Mouse (Mus musculus) liver, postnatal 0 days (tissue): Measurements from ENCODE around the gene Ccdc12.

Source experiments
- CTCF ChIP-seq: sonication (generic); IDR thresholded peaks from 2 replicates; pipeline ENCODE4 v1.5.1; 2016; ENCODE audit warnings: antibody characterized with exemption, low read depth
- EP300 ChIP-seq: IDR thresholded peaks from 2 replicates; pipeline ENCODE4 v1.6.1; 2016; ENCODE audit warnings: antibody characterized with exemption, low read depth, mild to moderate bottlenecking

GRCm38 (mm10) chr9:110683574-110684099 is 27.3 kb downstream of the Ccdc12 start:
- no peak for TF ChIP-seq CTCF
- TF ChIP-seq EP300 = no peak
